Mouse (Mus musculus) layer of hippocampus, postnatal 10 days (tissue): ENCODE measurements around the gene Chchd1. TPM values are rescaled to one million over a fixed set of nuclear protein-coding genes. Genes with fewer than 3 reads are reported as not detected.

Experiments
- microRNA-seq, 2 experiments: library from miRNA; unstranded; fragments of <30 nt; microRNA quantifications; one replicate each; pipeline ENCODE4 v1.2.0; 2021
- total RNA-seq, 2 experiments: library from RNA; stranded (reverse); gene quantifications; 2 replicates each; pipeline ENCODE4 v1.2.3; 2021

The Chchd1 gene
- total RNA-seq, 2 experiments from 2014 or later = 57.7 to 61.3 TPM

Small RNA genes within 50 kb of the gene (microRNA-seq; reads per million reads assigned to microRNA genes)
- 0.20 to 0.89 reads per million in 2 experiments for gene Mir6946

Other genes starting within 250 kb of the Chchd1 start
- 10 to 100 TPM; 50.2 to 53.5 TPM for gene Anxa7, start 222.9 kb upstream of the Chchd1 start, total RNA-seq
- 1 to 10 TPM; 1.7 to 1.8 TPM for gene Mss51, start 206.1 kb upstream of the Chchd1 start, total RNA-seq
- gene Ppp3cb, start 156.4 kb upstream of the Chchd1 start, total RNA-seq = 100 to 1,000 TPM; 397 to 418 TPM
- 10 to 100 TPM; 27.8 to 29.2 TPM for gene Usp54, start 61.9 kb upstream of the Chchd1 start, total RNA-seq
- gene Myoz1, start 46.5 kb upstream of the Chchd1 start, total RNA-seq = under 1 TPM in 1 of 2 experiments, not detected in 1; 0.39 TPM
- gene Synpo2l, start 34.7 kb upstream of the Chchd1 start, total RNA-seq = under 1 TPM; 0.21 to 0.29 TPM
- gene Sec24c, start 28.7 kb upstream of the Chchd1 start, total RNA-seq = 100 to 1,000 TPM; 108 to 109 TPM
- 10 to 100 TPM; 19.5 TPM for gene Fut11, start 8.0 kb upstream of the Chchd1 start, total RNA-seq
- gene Zswim8, start 4.5 kb downstream of the Chchd1 start, total RNA-seq = 100 to 1,000 TPM; 132 to 152 TPM
- gene Ndst2, start 31.6 kb downstream of the Chchd1 start, total RNA-seq = 10 to 100 TPM; 17.9 to 19.4 TPM
- 100 to 1,000 TPM; 201 to 207 TPM for gene Camk2g, start 91.1 kb downstream of the Chchd1 start, total RNA-seq
- 1 to 10 TPM; 4.3 to 4.6 TPM for gene Plau, start 133.7 kb downstream of the Chchd1 start, total RNA-seq
- 10 to 100 TPM; 34.4 to 40.2 TPM for gene Vcl, start 226.4 kb downstream of the Chchd1 start, total RNA-seq